Mouse (Mus musculus) right cerebral cortex, postnatal 25 days (tissue): ENCODE results near the gene Il5ra.

ENCODE experiments used
- DNase-seq: peaks from one replicate; pipeline ENCODE4 v3.0.0; 2022

Gene Il5ra

GRCm38 (mm10) chr6:106748887-106749388 lies at the start of gene Il5ra:
Gene Il5ra (minus strand): TSS chr6:106749037.
- DNase-seq: no peak

- DNase-seq: no peak
These were observed 45.4 kb upstream of the Il5ra start for GRCm38 (mm10) chr6:106794094-106794814.

GRCm38 (mm10) chr6:106793621-106794020 lies 44.8 kb upstream of the Il5ra start:
- no peak for DNase-seq

GRCm38 (mm10) chr6:106793088-106793487 lies 44.3 kb upstream of the Il5ra start:
- DNase-seq: no peak

- DNase-seq: no peak
These were observed 43.6 kb upstream of the Il5ra start for GRCm38 (mm10) chr6:106792486-106792885.

- DNase-seq: no peak
These were observed 42.6 kb upstream of the Il5ra start for GRCm38 (mm10) chr6:106791429-106791828.

- no peak for DNase-seq
These were observed 38.3 kb upstream of the Il5ra start for GRCm38 (mm10) chr6:106787138-106787537.

GRCm38 (mm10) chr6:106770046-106770445 lies 21.2 kb upstream of the Il5ra start:
- no peak for DNase-seq

- no peak for DNase-seq
These were observed 20.5 kb upstream of the Il5ra start for GRCm38 (mm10) chr6:106769290-106769866.

- peak; percentile 96 for DNase-seq
These were observed 19.9 kb upstream of the Il5ra start, which contains the start of gene Trnt1 for GRCm38 (mm10) chr6:106768640-106769289. Gene Trnt1 (plus strand): TSS chr6:106769120.

- no peak for DNase-seq
These were observed 17.9 kb upstream of the Il5ra start for GRCm38 (mm10) chr6:106766774-106767173.

GRCm38 (mm10) chr6:106765892-106766291 lies 17.1 kb upstream of the Il5ra start:
- DNase-seq: no peak

GRCm38 (mm10) chr6:106761486-106761885 lies 12.6 kb upstream of the Il5ra start:
- no peak for DNase-seq

- DNase-seq: no peak
These were observed 11.8 kb upstream of the Il5ra start for GRCm38 (mm10) chr6:106760473-106761218.

GRCm38 (mm10) chr6:106758299-106758698 lies 9.5 kb upstream of the Il5ra start:
- no peak for DNase-seq

GRCm38 (mm10) chr6:106750291-106750690 lies 1.5 kb upstream of the Il5ra start:
- no peak for DNase-seq

- DNase-seq: no peak
These were observed 1.0 kb downstream of the Il5ra start for GRCm38 (mm10) chr6:106747804-106748203.

GRCm38 (mm10) chr6:106747251-106747650 lies 1.6 kb downstream of the Il5ra start:
- no peak for DNase-seq

- DNase-seq: no peak
These were observed 3.0 kb downstream of the Il5ra start for GRCm38 (mm10) chr6:106745673-106746394.

- DNase-seq: no peak
These were observed 5.1 kb downstream of the Il5ra start for GRCm38 (mm10) chr6:106743556-106744233.

- no peak for DNase-seq
These were observed 8.5 kb downstream of the Il5ra start for GRCm38 (mm10) chr6:106740244-106740825.
